Mouse (Mus musculus) liver, postnatal 0 days (tissue): ENCODE measurements at regions not wholly inside any gene's neighbourhood (a gene's known extent, or its start where the extent isn't known, plus 50 kb on each side); places are given as distances from the start of the nearest gene placed in this dataset.

Experiments used
- ATAC-seq: fragments of 200-750 bp; cut with Nextera tagmentation; 2 replicates; pipeline ENCODE4 v1.8.0; 2017; ENCODE audit warnings: mild to moderate bottlenecking, moderate library complexity
- DNase-seq: peaks from one replicate; pipeline ENCODE4 v3.0.0-alpha.2; 2016
- H3K27ac ChIP-seq: fragments of 300-500 bp; sonication (generic); 2 replicates; pipeline ENCODE4 v1.5.1; 2014; ENCODE audit warnings: antibody characterized with exemption, moderate library complexity, mild to moderate bottlenecking, low read depth
- H3K27me3 ChIP-seq: fragments of 300-500 bp; sonication (generic); 2 replicates; pipeline ENCODE4 v1.6.1; 2014; ENCODE audit warnings: low read length, control low read depth, mixed read lengths; ENCODE audit not compliant: insufficient read depth
- H3K36me3 ChIP-seq: fragments of 300-500 bp; sonication (generic); replicated peaks from 2 replicates; pipeline ENCODE4 v1.6.1; 2014; ENCODE audit warnings: mild to moderate bottlenecking, control low read depth, low read length, moderate library complexity, mixed read lengths; ENCODE audit not compliant: insufficient read depth
- H3K4me1 ChIP-seq: fragments of 300-500 bp; sonication (generic); 2 replicates; pipeline ENCODE4 v1.6.1; 2014; ENCODE audit warnings: antibody characterized with exemption, mild to moderate bottlenecking, control low read depth; ENCODE audit not compliant: insufficient read depth
- H3K4me2 ChIP-seq: fragments of 300-500 bp; sonication (generic); 2 replicates; pipeline ENCODE4 v1.6.1; 2014; ENCODE audit warnings: low read depth, mild to moderate bottlenecking, low read length, moderate library complexity, mixed read lengths
- H3K4me3 ChIP-seq: fragments of 300-500 bp; sonication (generic); 2 replicates; pipeline ENCODE4 v1.5.1; 2014; ENCODE audit warnings: low read depth, low read length
- H3K9ac ChIP-seq: fragments of 300-500 bp; sonication (generic); replicated peaks from 2 replicates; pipeline ENCODE4 v1.6.1; 2014; ENCODE audit warnings: mild to moderate bottlenecking, moderate library complexity
- H3K9me3 ChIP-seq: fragments of 300-500 bp; sonication (generic); 2 replicates; pipeline ENCODE4 v1.6.1; 2016; ENCODE audit warnings: mild to moderate bottlenecking, control low read depth, low read length, mixed read lengths
- CTCF ChIP-seq: sonication (generic); IDR thresholded peaks from 2 replicates; pipeline ENCODE4 v1.5.1; 2016; ENCODE audit warnings: antibody characterized with exemption, low read depth
- EP300 ChIP-seq: IDR thresholded peaks from 2 replicates; pipeline ENCODE4 v1.6.1; 2016; ENCODE audit warnings: antibody characterized with exemption, low read depth, mild to moderate bottlenecking
- WGBS: fragments of 180-500 bp; shearing (Covaris S2); extraction: QIAGEN DNeasy Blood & Tissue Kit; methylation state at CpG from one replicate; pipeline ENCODE4 v1.1.7; 2014; ENCODE audit not compliant: insufficient replicate concordance; 5-methylcytosine and 5-hydroxymethylcytosine counted together

GRCm38 (mm10) chr5:64498431-64498830 lies 304.8 kb upstream of the Klf3 start:
- DNase-seq (no peak), ATAC-seq (no peak)
- H3K27ac ChIP-seq, result no peak overlapping the region
- H3K27me3 ChIP-seq, result no peaks in the 10 kb centered on the region
- no peaks in the 10 kb centered on the region for H3K36me3 ChIP-seq
- H3K9ac ChIP-seq, result no peak overlapping the region
- WGBS, result 75% methylated on average over 5 of the region's 5 CpGs
- no peak overlapping the region for H3K4me2 ChIP-seq
- H3K4me1 ChIP-seq, result peaks cover 15% of the 10 kb centered on the region; the same call in 1 of the 2 replicates
- no peak overlapping the region for H3K4me3 ChIP-seq
- H3K9me3 ChIP-seq, result no peaks in the 10 kb centered on the region
- no peak for TF ChIP-seq CTCF
- no peak for TF ChIP-seq EP300

DNA sequence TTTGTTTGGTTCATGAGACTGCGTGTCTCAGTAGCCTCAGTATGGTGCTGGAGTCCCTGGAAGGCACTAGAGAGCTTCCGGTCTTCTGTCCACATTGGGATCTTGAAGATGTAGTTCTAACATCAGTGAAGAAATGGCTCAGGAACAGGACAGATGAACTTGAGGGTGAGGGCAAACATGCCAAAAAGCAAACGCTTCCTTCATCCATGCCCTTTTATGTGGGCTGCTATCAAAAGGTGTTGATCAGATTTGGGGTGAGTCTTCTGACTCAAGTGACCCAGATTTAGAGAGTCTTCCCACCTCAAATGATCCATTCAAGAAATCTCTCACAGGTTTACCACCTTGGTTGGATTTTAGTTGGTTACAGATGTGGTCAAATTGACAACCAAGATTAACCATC lies 304.1 kb upstream of the Klf3 start:
- no peak overlapping the region for H3K4me2 ChIP-seq
- ATAC-seq (no peak), DNase-seq (no peak)
- H3K4me3 ChIP-seq, result no peak overlapping the region
- H3K4me1 ChIP-seq, result peaks cover 20% of the 10 kb centered on the region; the same call in 1 of the 2 replicates
- H3K36me3 ChIP-seq, result no peaks in the 10 kb centered on the region
- H3K27me3 ChIP-seq, result no peaks in the 10 kb centered on the region
- no peak for TF ChIP-seq CTCF
- TF ChIP-seq EP300, result no peak
- WGBS, result 92% methylated on average over 3 of the region's 3 CpGs
- H3K9ac ChIP-seq, result no peak overlapping the region
- H3K27ac ChIP-seq, result no peak overlapping the region
- no peaks in the 10 kb centered on the region for H3K9me3 ChIP-seq

GRCm38 (mm10) chr5:64500413-64500812 lies 302.8 kb upstream of the Klf3 start:
- Histone ChIP-seq H3K27me3 (no peaks in the 10 kb centered on the region), H3K4me2 (no peak overlapping the region), H3K9ac (no peak overlapping the region), H3K4me3 (no peak overlapping the region), H3K36me3 (no peaks in the 10 kb centered on the region), H3K4me1 (peaks cover 30% of the 10 kb centered on the region), H3K9me3 (no peaks in the 10 kb centered on the region), H3K27ac (no peak overlapping the region)
- ATAC-seq (no peak), DNase-seq (no peak)
- 64% methylated on average over 8 of the region's 8 CpGs for WGBS
- TF ChIP-seq CTCF (no peak), EP300 (no peak)

DNA sequence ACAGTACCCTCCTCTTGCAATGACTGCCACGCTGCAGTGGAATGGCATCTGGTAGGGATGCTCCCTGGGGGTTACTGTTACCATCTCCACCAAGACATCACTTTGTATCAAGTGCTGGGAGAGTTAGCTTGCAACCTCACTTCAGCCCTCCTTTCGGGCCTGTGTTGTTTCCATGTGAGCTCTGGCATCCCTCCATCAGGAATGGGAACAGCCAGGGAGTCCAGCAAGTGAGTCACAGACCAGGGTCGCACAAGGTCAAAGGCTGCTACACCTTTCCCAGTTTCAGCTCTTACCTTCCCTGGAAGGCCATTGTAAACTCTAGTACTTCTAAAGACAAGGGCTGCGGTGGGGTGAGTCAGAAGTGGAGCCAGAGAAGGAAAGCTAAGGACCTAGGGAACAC lies 302.3 kb upstream of the Klf3 start:
- 79% methylated on average over 4 of the region's 4 CpGs for WGBS
- no peaks in the 10 kb centered on the region for H3K27me3 ChIP-seq
- H3K4me1 ChIP-seq, result peaks cover 30% of the 10 kb centered on the region
- ATAC-seq (no peak), DNase-seq (no peak)
- no peaks in the 10 kb centered on the region for H3K36me3 ChIP-seq
- H3K9ac ChIP-seq, result no peak overlapping the region
- H3K27ac ChIP-seq, result no peak overlapping the region
- no peaks in the 10 kb centered on the region for H3K9me3 ChIP-seq
- H3K4me2 ChIP-seq, result no peak overlapping the region
- H3K4me3 ChIP-seq, result no peak overlapping the region
- TF ChIP-seq EP300 (no peak), CTCF (no peak)

- no peak for TF ChIP-seq EP300
- Histone ChIP-seq H3K36me3 (no peaks in the 10 kb centered on the region), H3K9me3 (no peaks in the 10 kb centered on the region), H3K9ac (no peak overlapping the region), H3K4me3 (no peak overlapping the region), H3K27me3 (no peaks in the 10 kb centered on the region), H3K4me1 (peaks cover 37% of the 10 kb centered on the region), H3K27ac (no peak overlapping the region), H3K4me2 (no peak overlapping the region)
- no peak for ATAC-seq
- no peak for DNase-seq
- 83% methylated on average over 5 of the region's 5 CpGs for WGBS
These were observed 301.4 kb upstream of the Klf3 start for GRCm38 (mm10) chr5:64501746-64502145.

DNA sequence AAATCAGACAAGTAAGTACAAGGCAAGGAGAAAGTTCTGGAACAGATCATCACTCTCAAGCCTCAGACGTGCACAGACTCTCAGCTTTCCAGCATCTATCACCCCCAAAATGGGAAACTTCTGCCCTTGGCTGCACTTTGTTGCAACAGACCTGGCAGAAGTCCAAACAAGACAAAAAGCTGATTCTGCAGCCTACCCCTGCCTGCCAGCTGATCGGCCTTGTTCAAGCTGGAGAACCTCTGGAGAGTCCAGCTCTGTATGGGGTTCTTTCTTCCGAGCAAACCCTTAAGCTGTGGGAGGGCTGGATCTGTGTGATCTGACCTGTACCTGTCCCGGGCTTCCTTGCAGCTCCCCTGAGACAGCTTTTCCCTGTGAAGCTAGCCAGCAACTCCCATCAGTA lies 299.7 kb upstream of the Klf3 start:
- Histone ChIP-seq H3K4me3 (no peak overlapping the region), H3K27ac (0 out of 2 replicates have a peak overlapping the region, but pooled peaks have one; percentile 29), H3K4me2 (no peak overlapping the region), H3K36me3 (no peaks in the 10 kb centered on the region), H3K4me1 (peaks cover 38% of the 10 kb centered on the region), H3K27me3 (no peaks in the 10 kb centered on the region), H3K9ac (no peak overlapping the region), H3K9me3 (no peaks in the 10 kb centered on the region)
- ATAC-seq (no peak; the same call in 1 of the 2 replicates), DNase-seq (peak; percentile 68)
- WGBS, result 38% methylated on average over 4 of the region's 4 CpGs
- TF ChIP-seq EP300, result no peak
- no peak for TF ChIP-seq CTCF

DNA sequence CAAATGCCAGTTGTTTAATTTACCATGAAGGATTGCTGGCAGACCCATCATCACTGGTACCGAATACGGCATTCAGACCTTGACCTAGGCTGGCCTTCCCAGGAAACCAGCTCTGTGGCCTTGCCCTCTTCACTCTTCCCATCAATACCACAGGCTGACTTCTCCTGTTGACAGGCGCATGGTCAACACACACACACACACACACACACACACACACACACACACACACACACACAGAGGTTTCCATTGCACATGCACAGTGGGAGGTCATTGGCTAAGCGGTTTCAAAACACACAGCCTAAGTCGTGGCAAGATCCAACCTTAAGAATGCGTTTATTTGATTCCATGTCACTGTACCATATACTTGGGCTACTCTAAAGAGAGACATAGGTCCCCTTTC lies 298.7 kb upstream of the Klf3 start:
- ATAC-seq (peak; percentile 48), DNase-seq (peak; percentile 60)
- Histone ChIP-seq H3K36me3 (no peaks in the 10 kb centered on the region), H3K4me1 (peaks cover 41% of the 10 kb centered on the region), H3K27me3 (no peaks in the 10 kb centered on the region), H3K4me2 (no peak overlapping the region), H3K27ac (peak overlapping the region; percentile 92), H3K9ac (no peak overlapping the region), H3K9me3 (no peaks in the 10 kb centered on the region), H3K4me3 (no peak overlapping the region)
- 60% methylated on average over 6 of the region's 6 CpGs for WGBS
- no peak for TF ChIP-seq CTCF
- TF ChIP-seq EP300, result no peak
